Mouse (Mus musculus): ENCODE results near the gene Slfn4. TPM values are rescaled to one million over a fixed set of nuclear protein-coding genes. Genes with fewer than 3 reads are reported as not detected.

The Slfn4 gene
- 0.20 and 1.0 TPM in 2 replicates for polyA plus RNA-seq (2012; rRNA removed; ENCODE audit: low replicate concordance)

GRCm38 (mm10) chr11:83174948-83175539 is at the start of gene Slfn4:
Slfn4 (plus strand) TSS chr11:83175186.

GRCm38 (mm10) chr11:83191134-83191893 is 16.3 kb downstream of the Slfn4 start, which contains the start of gene Slfn3:
Slfn3 (plus strand) TSS chr11:83191330.

Other genes starting within 250 kb of the Slfn4 start
- 12.2 and 27.0 TPM in 2 replicates for gene Slfn5, start 223.8 kb upstream of the Slfn4 start, polyA plus RNA-seq (2012; rRNA removed; ENCODE audit: low replicate concordance)
- 1.1 and 1.4 TPM in 2 replicates for gene Slfn9, start 183.4 kb upstream of the Slfn4 start, polyA plus RNA-seq (2012; rRNA removed; ENCODE audit: low replicate concordance)
- gene Slfn8, start 154.4 kb upstream of the Slfn4 start, polyA plus RNA-seq (2012; rRNA removed; ENCODE audit: low replicate concordance) = 2.3 and 3.7 TPM in 2 replicates
- gene Slfn2, start 110.1 kb upstream of the Slfn4 start, polyA plus RNA-seq (2012; rRNA removed; ENCODE audit: low replicate concordance) = 16.3 and 18.4 TPM in 2 replicates
- 11.5 and 11.9 TPM in 2 replicates for gene Slfn1, start 58.3 kb upstream of the Slfn4 start, polyA plus RNA-seq (2012; rRNA removed; ENCODE audit: low replicate concordance)
- gene Slfn3, start 16.1 kb downstream of the Slfn4 start, polyA plus RNA-seq (2012; rRNA removed; ENCODE audit: low replicate concordance) = 0.33 and 1.1 TPM in 2 replicates
- not detected in 2 replicates for gene Slfn14, start 111.5 kb downstream of the Slfn4 start, polyA plus RNA-seq (2012; rRNA removed; ENCODE audit: low replicate concordance)
- gene Ap2b1, start 123.8 kb downstream of the Slfn4 start, polyA plus RNA-seq (2012; rRNA removed; ENCODE audit: low replicate concordance) = 26.6 and 43.4 TPM in 2 replicates
- 9.1 and 11.3 TPM in 2 replicates for gene Pex12, start 127.4 kb downstream of the Slfn4 start, polyA plus RNA-seq (2012; rRNA removed; ENCODE audit: low replicate concordance)
- 0.68 and 0.70 TPM in 2 replicates for gene Rasl10b, start 234.0 kb downstream of the Slfn4 start, polyA plus RNA-seq (2012; rRNA removed; ENCODE audit: low replicate concordance)

All from mammary gland, adult 2 months (tissue).